Comparison of ENCODE assay signal across 13 mouse cellular contexts in genomic region chr9:87733236-87733630, GRCm38 (mm10). TPM values are rescaled to one million over a fixed set of nuclear protein-coding genes. Genes with fewer than 3 reads are reported as not detected.
DNase-seq lines count a peak whose midpoint lies in the region; ATAC-seq lines count a peak whose summit lies in the region.
"Had no signal": no experiment of that assay in that cellular context is flagged by ENCODE, and none has a peak within 500 bp of the region (broad histone marks: within the 10 kb centered on the region; RNA-seq: fewer than 3 reads in every experiment).

No protein-coding gene starts in this region.

- peak overlapping the region; percentile 33 for H3K4me2 ChIP-seq in embryonic facial prominence, embryonic 14.5 days (ENCODE audit: low read depth, low read length)
- H3K4me2 ChIP-seq in limb, embryonic 13.5 days (replicated peaks): peak overlapping the region; percentile 53

- peak; percentile 93 for DNase-seq in heart, adult 11 months
- DNase-seq in heart, adult 8-10 months (ENCODE audit: low spot score): no peak
- no peak for DNase-seq in embryonic facial prominence, embryonic 14.5 days (ENCODE audit: low spot score)
- DNase-seq in natural killer cell, adult 2 months (ENCODE audit: low spot score in 2 of 2): no peak
- no peak for DNase-seq in testis, postnatal 10 days (ENCODE audit: low spot score)
- DNase-seq: adrenal gland, postnatal 36 days; B cell, adult 2 months; cerebellum, adult 11-12 months; left cerebral cortex, postnatal 4 days; spleen, adult 18-20 months had no signal

- H3K4me1 ChIP-seq in megakaryocyte, embryonic 14.5 days: peaks cover 38% of the 10 kb centered on the region
- H3K4me1 ChIP-seq in embryonic facial prominence, embryonic 14.5 days (ENCODE audit: control insufficient read depth, insufficient read depth, low read length): no peaks in the 10 kb centered on the region
- peaks cover 41% of the 10 kb centered on the region for H3K4me1 ChIP-seq in limb, embryonic 13.5 days

- H3K27ac ChIP-seq in embryonic facial prominence, embryonic 14.5 days (replicated peaks; ENCODE audit: low read depth, low read length): peak overlapping the region; percentile 44; the same call in 1 of the 2 replicates
- H3K27ac ChIP-seq in limb, embryonic 13.5 days: 0 out of 2 replicates have a peak overlapping the region, but pooled peaks have one; percentile 28

- peaks cover 9% of the 10 kb centered on the region; the same call in 1 of the 2 replicates for H3K9me3 ChIP-seq in megakaryocyte, embryonic 14.5 days
- H3K9me3 ChIP-seq in embryonic facial prominence, embryonic 14.5 days (ENCODE audit: control insufficient read depth, low read length): no peaks in the 10 kb centered on the region
- no peaks in the 10 kb centered on the region for H3K9me3 ChIP-seq in limb, embryonic 13.5 days

- H3K36me3 ChIP-seq in megakaryocyte, embryonic 14.5 days (replicated peaks; ENCODE audit: low read length): no peaks in the 10 kb centered on the region
- no peaks in the 10 kb centered on the region for H3K36me3 ChIP-seq in embryonic facial prominence, embryonic 14.5 days (ENCODE audit: control insufficient read depth, insufficient read depth, low read length)
- no peaks in the 10 kb centered on the region for H3K36me3 ChIP-seq in limb, embryonic 13.5 days

- peaks cover 88% of the 10 kb centered on the region for H3K27me3 ChIP-seq in megakaryocyte, embryonic 14.5 days (replicated peaks)
- peaks cover 90% of the 10 kb centered on the region for H3K27me3 ChIP-seq in embryonic facial prominence, embryonic 14.5 days (replicated peaks; ENCODE audit: control insufficient read depth, insufficient read depth, low read length)
- peaks cover 48% of the 10 kb centered on the region for H3K27me3 ChIP-seq in limb, embryonic 13.5 days

- WGBS in embryonic facial prominence, embryonic 14.5 days: 4% methylated on average over 11 of the region's 11 CpGs
- 5% methylated on average over 11 of the region's 11 CpGs for WGBS in limb, embryonic 13.5 days

- 0 out of 2 replicates have a peak overlapping the region, but pooled peaks have one; percentile 8 for H3K9ac ChIP-seq in embryonic facial prominence, embryonic 14.5 days (ENCODE audit: low read depth, low read length)
- peak overlapping the region; percentile 4; the same call in 1 of the 2 replicates for H3K9ac ChIP-seq in limb, embryonic 13.5 days

- no peak for ATAC-seq in megakaryocyte, adult 5-6 weeks (ENCODE audit: poor library complexity, severe bottlenecking)
- no peak for ATAC-seq in embryonic facial prominence, embryonic 14.5 days (ENCODE audit: low read depth)
- ATAC-seq in limb, embryonic 13.5 days (ENCODE audit: low FRiP score, low read depth): no peak

- H3K4me3 ChIP-seq in megakaryocyte, embryonic 14.5 days (replicated peaks): peak overlapping the region; percentile 62
- H3K4me3 ChIP-seq in embryonic facial prominence, embryonic 14.5 days (ENCODE audit: low read depth, low read length): peak overlapping the region; percentile 11
- peak overlapping the region; percentile 26 for H3K4me3 ChIP-seq in limb, embryonic 13.5 days

RNA-seq across cellular contexts. Expression of gene Tbx18, which starts 2.2 kb away (rescaled TPM):
- total RNA-seq in heart, adult 8-10 months (2022): 1 to 10 TPM; 3.7 to 5.0 (median 4.1) TPM
- polyA plus RNA-seq in megakaryocyte, embryonic 14.5 days (2012; ENCODE audit: insufficient read depth, low replicate concordance): not detected in 2 replicates
- not detected in 2 replicates for total RNA-seq in megakaryocyte, adult 5-6 weeks (2015)
- not detected in 2 replicates for total RNA-seq in megakaryocyte, adult 5-6 weeks (2017)
- 5.7 and 8.2 TPM in 2 replicates for polyA plus RNA-seq in embryonic facial prominence, embryonic 14.5 days (2014; fragmentation: Nextera tagmentation; extraction: Ambion mirVana)
- polyA plus RNA-seq in limb, embryonic 13.5 days (2015; fragmentation: Nextera tagmentation; extraction: Ambion mirVana): 21.0 and 23.3 TPM in 2 replicates

Comparison
In these comparisons a context has a peak if more than half of its experiments do, and no peak if none do; other contexts are left out.
1. H3K4me3 ChIP-seq: peak in every context shown above with its lines; median percentile 62 in megakaryocyte, embryonic 14.5 days; 26 in limb, embryonic 13.5 days; 11 in embryonic facial prominence, embryonic 14.5 days.